Mouse (Mus musculus) ES-E14 (cell line): ENCODE measurements around the gene Cyfip2.

Experiments used
- CHD2 ChIP-seq: IDR thresholded peaks from 2 replicates; pipeline ENCODE4 v1.6.1; 2014; ENCODE audit warnings: mild to moderate bottlenecking, low read depth, low read length, inconsistent platforms
- HCFC1 ChIP-seq: IDR thresholded peaks from 2 replicates; pipeline ENCODE4 v1.6.1; 2012; ENCODE audit warnings: low read length, inconsistent platforms, borderline replicate concordance; ENCODE audit not compliant: insufficient read depth
- MAFK ChIP-seq: IDR thresholded peaks from 2 replicates; pipeline ENCODE4 v1.6.1; 2014; ENCODE audit warnings: mild to moderate bottlenecking, low read depth, low read length, inconsistent platforms; ENCODE audit not compliant: insufficient read depth
- ZC3H11A ChIP-seq: IDR thresholded peaks from 2 replicates; pipeline ENCODE4 v1.6.1; 2012; ENCODE audit warnings: low read depth, mild to moderate bottlenecking, inconsistent platforms, low read length, borderline replicate concordance
- ZNF384 ChIP-seq: IDR thresholded peaks from 2 replicates; pipeline ENCODE4 v1.6.1; 2012; ENCODE audit warnings: low read depth, low read length, inconsistent platforms

DNA sequence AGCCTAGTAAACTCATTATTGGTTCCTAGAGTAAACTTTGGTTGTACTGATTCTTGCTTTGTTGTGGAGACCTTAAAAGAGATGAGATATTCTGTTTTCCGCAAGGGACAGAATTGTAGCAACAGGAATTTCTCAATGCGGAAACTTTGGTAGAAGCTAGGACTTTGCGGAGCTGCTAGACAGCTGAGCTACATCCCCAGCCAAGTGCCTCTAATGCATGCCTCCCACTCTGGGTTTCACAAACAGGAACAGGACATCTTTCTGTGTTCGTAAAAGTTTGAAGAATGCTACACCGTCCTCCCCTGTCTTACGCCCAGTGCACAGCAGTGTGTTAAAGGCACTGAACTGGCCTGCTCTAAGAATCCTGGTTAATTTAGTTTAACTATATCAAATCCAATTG lies 136.5 kb downstream of the Cyfip2 start:
- TF ChIP-seq HCFC1 (no peak), MAFK (no peak), CHD2 (no peak), ZC3H11A (no peak), ZNF384 (no peak)
